Mouse (Mus musculus) 3134 (cell line): ENCODE measurements around the gene Galnt12.

Experiments
- DNase-seq: peaks from one replicate; pipeline ENCODE4 v3.0.0-alpha.2; 2011; ENCODE audit warnings: low spot score; ENCODE audit not compliant: insufficient read length; ENCODE audit errors: extremely low read depth

The Galnt12 gene

GRCm38 (mm10) chr4:47093161-47093560 lies 1.5 kb downstream of the Galnt12 start:
- DNase-seq, result no peak

- DNase-seq, result no peak
These were observed 1.9 kb downstream of the Galnt12 start for GRCm38 (mm10) chr4:47093647-47094046.

GRCm38 (mm10) chr4:47103561-47103960 lies 11.9 kb downstream of the Galnt12 start:
- DNase-seq, result no peak

GRCm38 (mm10) chr4:47111885-47112284 lies 20.2 kb downstream of the Galnt12 start:
- no peak for DNase-seq

- DNase-seq, result no peak
These were observed 20.9 kb downstream of the Galnt12 start for GRCm38 (mm10) chr4:47112560-47112959.

GRCm38 (mm10) chr4:47122051-47122706 lies 30.5 kb downstream of the Galnt12 start:
- no peak for DNase-seq

GRCm38 (mm10) chr4:47124140-47124711 lies 32.5 kb downstream of the Galnt12 start:
- no peak for DNase-seq

GRCm38 (mm10) chr4:47128515-47128914 lies 36.8 kb downstream of the Galnt12 start:
- no peak for DNase-seq

GRCm38 (mm10) chr4:47129572-47129971 lies 37.9 kb downstream of the Galnt12 start:
- peak; percentile 44 for DNase-seq

- DNase-seq, result no peak
These were observed 38.7 kb downstream of the Galnt12 start for GRCm38 (mm10) chr4:47130111-47131050.

- no peak for DNase-seq
These were observed 40.2 kb downstream of the Galnt12 start for GRCm38 (mm10) chr4:47131931-47132330.

GRCm38 (mm10) chr4:47132413-47132812 lies 40.7 kb downstream of the Galnt12 start:
- no peak for DNase-seq

- no peak for DNase-seq
These were observed 45.0 kb downstream of the Galnt12 start for GRCm38 (mm10) chr4:47136699-47137101.

- DNase-seq, result no peak
These were observed 45.8 kb downstream of the Galnt12 start for GRCm38 (mm10) chr4:47137479-47137878.

GRCm38 (mm10) chr4:47138411-47138810 lies 46.7 kb downstream of the Galnt12 start:
- DNase-seq, result no peak

- DNase-seq, result no peak
These were observed 47.5 kb downstream of the Galnt12 start for GRCm38 (mm10) chr4:47138967-47139777.

- no peak for DNase-seq
These were observed 48.6 kb downstream of the Galnt12 start for GRCm38 (mm10) chr4:47140301-47140700.

GRCm38 (mm10) chr4:47141444-47142154 lies 49.9 kb downstream of the Galnt12 start:
- DNase-seq, result no peak

- DNase-seq, result no peak
These were observed 52.1 kb downstream of the Galnt12 start for GRCm38 (mm10) chr4:47143849-47144248.

- DNase-seq, result no peak
These were observed 53.6 kb downstream of the Galnt12 start for GRCm38 (mm10) chr4:47145341-47145740.
